Mouse (Mus musculus) neural tube, embryonic 12.5 days (tissue): ENCODE results near the gene Btbd9. TPM values are rescaled to one million over a fixed set of nuclear protein-coding genes. Genes with fewer than 3 reads are reported as not detected.
A peak's percentile ranks its signal among the peaks of the same experiment; 100 is the strongest.

ENCODE experiments used
- ATAC-seq: fragments of 200-750 bp; cut with Nextera tagmentation; 2 replicates; pipeline ENCODE4 v1.8.0; 2017; ENCODE audit warnings: low read depth, mild to moderate bottlenecking, moderate TSS enrichment, moderate library complexity; ENCODE audit not compliant: low FRiP score
- H3K27ac ChIP-seq: fragments of 300-500 bp; sonication (generic); 2 replicates; pipeline ENCODE4 v1.5.1; 2016
- H3K27me3 ChIP-seq: fragments of 300-500 bp; sonication (generic); replicated peaks from 2 replicates; pipeline ENCODE4 v1.6.1; 2016; ENCODE audit warnings: mild to moderate bottlenecking
- H3K36me3 ChIP-seq: fragments of 300-500 bp; sonication (generic); 2 replicates; pipeline ENCODE4 v1.6.1; 2016; ENCODE audit warnings: mild to moderate bottlenecking
- H3K4me1 ChIP-seq: fragments of 300-500 bp; sonication (generic); 2 replicates; pipeline ENCODE4 v1.6.1; 2016
- H3K4me2 ChIP-seq: fragments of 300-500 bp; sonication (generic); replicated peaks from 2 replicates; pipeline ENCODE4 v1.6.1; 2016; ENCODE audit warnings: mild to moderate bottlenecking
- H3K4me3 ChIP-seq: fragments of 300-500 bp; sonication (generic); 2 replicates; pipeline ENCODE4 v1.5.1; 2016
- H3K9ac ChIP-seq: fragments of 300-500 bp; sonication (generic); 2 replicates; pipeline ENCODE4 v1.6.1; 2016; ENCODE audit warnings: mild to moderate bottlenecking
- H3K9me3 ChIP-seq: fragments of 300-500 bp; sonication (generic); 2 replicates; pipeline ENCODE4 v1.6.1; 2016; ENCODE audit warnings: mild to moderate bottlenecking
- WGBS: fragments of 180-500 bp; shearing (Covaris S2); methylation state at CpG from one replicate; pipeline ENCODE4 v1.1.7; 2016; 5-methylcytosine and 5-hydroxymethylcytosine counted together
- polyA plus RNA-seq: library from polyadenylated mRNA; unstranded; fragments of >200 nt; fragmentation: Nextera tagmentation; extraction: Ambion mirVana; gene quantifications from 2 replicates; pipeline ENCODE4 v1.2.1, GENCODE M21; 2016

Gene Btbd9
- polyA plus RNA-seq, 1 experiment from 2014 or later, result 88.6 TPM

- Histone ChIP-seq H3K4me3 (no peak overlapping the region), H3K27me3 (no peaks in the 10 kb centered on the region), H3K36me3 (no peaks in the 10 kb centered on the region), H3K4me1 (peaks cover 37% of the 10 kb centered on the region), H3K4me2 (no peak overlapping the region), H3K9me3 (no peaks in the 10 kb centered on the region), H3K9ac (no peak overlapping the region), H3K27ac (no peak overlapping the region)
- no peak for ATAC-seq
- WGBS, result 55% methylated on average over 10 of the region's 10 CpGs
Observed at GRCm38 (mm10) chr17:30245308-30245706, 331.0 kb downstream of the Btbd9 start.

DNA sequence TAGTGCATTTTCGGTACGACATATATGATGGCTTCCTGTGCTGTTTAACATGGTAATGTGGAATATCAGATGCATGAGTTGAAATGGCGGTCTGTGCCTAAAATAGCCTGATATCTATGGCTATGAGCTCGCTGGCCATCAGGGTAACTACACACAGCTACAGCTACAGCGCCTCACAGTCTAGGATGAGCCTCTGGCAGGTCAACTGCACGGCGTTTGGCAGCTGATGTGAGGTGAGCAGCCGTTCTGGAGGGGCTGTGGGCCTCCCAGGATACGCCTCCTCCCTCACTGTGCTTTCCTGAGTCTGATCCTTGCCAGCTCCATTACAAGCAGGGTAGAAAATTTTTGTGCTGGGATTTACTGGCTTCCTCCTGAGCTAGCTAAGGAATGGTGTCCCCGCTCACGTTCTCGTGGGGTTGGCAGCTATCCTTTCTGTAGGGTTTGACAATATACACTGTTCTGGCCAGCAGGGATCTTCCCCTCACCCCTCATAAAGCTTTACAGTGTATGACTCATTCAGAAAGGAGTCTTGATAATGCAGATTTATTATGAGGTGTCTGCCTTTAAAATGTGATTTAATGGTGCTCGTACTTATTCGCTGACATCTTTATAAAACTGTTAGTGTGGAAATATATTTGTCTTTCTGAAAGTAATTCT, 331.5 kb downstream of the Btbd9 start:
- Histone ChIP-seq H3K4me3 (no peak overlapping the region), H3K27ac (no peak overlapping the region), H3K27me3 (no peaks in the 10 kb centered on the region), H3K4me1 (peaks cover 35% of the 10 kb centered on the region), H3K36me3 (no peaks in the 10 kb centered on the region), H3K9me3 (no peaks in the 10 kb centered on the region), H3K4me2 (no peak overlapping the region), H3K9ac (no peak overlapping the region)
- ATAC-seq, result no peak
- 65% methylated on average over 14 of the region's 14 CpGs for WGBS

- no peak overlapping the region for H3K4me2 ChIP-seq
- H3K9ac ChIP-seq, result no peak overlapping the region
- ATAC-seq, result no peak
- WGBS, result 85% methylated on average over 7 of the region's 7 CpGs
- peaks cover 35% of the 10 kb centered on the region for H3K4me1 ChIP-seq
- H3K4me3 ChIP-seq, result no peak overlapping the region
- H3K36me3 ChIP-seq, result no peaks in the 10 kb centered on the region
- H3K27ac ChIP-seq, result no peak overlapping the region
- no peaks in the 10 kb centered on the region for H3K27me3 ChIP-seq
- no peaks in the 10 kb centered on the region for H3K9me3 ChIP-seq
Observed at GRCm38 (mm10) chr17:30243540-30243939, 332.7 kb downstream of the Btbd9 start.

DNA sequence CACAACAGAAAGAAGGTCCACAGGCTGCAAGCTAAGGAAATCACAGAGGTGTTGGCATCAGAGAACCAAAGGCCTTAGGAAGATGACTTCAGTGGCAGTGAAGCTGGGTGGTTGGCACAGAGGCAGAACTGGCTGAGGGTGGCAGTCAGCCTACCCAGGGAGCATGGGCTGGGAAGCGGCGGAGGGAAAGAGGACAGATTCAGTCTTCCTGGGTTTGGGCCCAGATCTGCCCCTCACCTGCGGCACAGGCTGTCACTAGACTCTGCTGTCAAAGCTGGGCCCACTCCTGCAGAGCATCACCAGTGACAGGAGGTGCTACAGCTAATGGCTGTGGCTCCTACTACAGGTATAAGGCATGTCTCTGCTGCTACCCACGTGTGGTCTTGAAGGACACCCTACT, 333.6 kb downstream of the Btbd9 start:
- H3K9ac ChIP-seq, result no peak overlapping the region
- H3K27me3 ChIP-seq, result no peaks in the 10 kb centered on the region
- no peaks in the 10 kb centered on the region for H3K9me3 ChIP-seq
- no peak overlapping the region for H3K27ac ChIP-seq
- H3K4me3 ChIP-seq, result no peak overlapping the region
- 96% methylated on average over 4 of the region's 4 CpGs for WGBS
- no peak overlapping the region for H3K4me2 ChIP-seq
- H3K36me3 ChIP-seq, result no peaks in the 10 kb centered on the region
- ATAC-seq, result no peak
- peaks cover 35% of the 10 kb centered on the region for H3K4me1 ChIP-seq

DNA sequence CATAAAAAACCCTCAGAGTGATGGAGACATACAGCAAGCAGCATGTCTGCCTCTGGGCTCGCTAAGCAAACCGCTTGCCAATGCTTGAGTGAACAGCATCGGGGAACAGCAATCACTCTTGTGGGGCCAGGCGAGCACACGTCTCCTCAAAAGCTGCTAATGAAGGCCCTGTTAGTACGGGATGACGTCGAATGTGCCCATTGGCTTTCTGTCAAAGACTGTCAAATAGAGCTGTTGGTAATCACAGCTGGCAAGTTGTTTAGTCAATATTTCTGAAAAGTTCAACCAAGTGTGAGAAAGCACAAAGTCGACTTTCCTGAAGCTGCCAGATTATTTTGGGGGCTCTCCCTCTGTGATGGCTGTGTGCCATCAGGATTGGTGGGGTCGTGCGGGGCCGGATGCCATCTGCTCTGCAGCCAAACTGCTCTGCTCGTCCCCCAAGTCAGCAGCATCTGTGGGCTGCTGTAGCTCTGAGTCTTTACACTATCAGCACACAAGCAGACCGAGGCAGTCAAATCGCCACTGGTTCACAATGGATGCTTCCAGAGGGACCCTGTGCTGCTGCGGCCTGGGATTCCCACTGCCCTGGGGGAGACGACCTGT, 334.5 kb downstream of the Btbd9 start:
- Histone ChIP-seq H3K4me1 (peaks cover 33% of the 10 kb centered on the region), H3K9ac (no peak overlapping the region), H3K4me2 (no peak overlapping the region), H3K9me3 (no peaks in the 10 kb centered on the region), H3K27me3 (no peaks in the 10 kb centered on the region), H3K27ac (no peak overlapping the region), H3K36me3 (no peaks in the 10 kb centered on the region), H3K4me3 (no peak overlapping the region)
- no peak for ATAC-seq
- 65% methylated on average over 17 of the region's 17 CpGs for WGBS

DNA sequence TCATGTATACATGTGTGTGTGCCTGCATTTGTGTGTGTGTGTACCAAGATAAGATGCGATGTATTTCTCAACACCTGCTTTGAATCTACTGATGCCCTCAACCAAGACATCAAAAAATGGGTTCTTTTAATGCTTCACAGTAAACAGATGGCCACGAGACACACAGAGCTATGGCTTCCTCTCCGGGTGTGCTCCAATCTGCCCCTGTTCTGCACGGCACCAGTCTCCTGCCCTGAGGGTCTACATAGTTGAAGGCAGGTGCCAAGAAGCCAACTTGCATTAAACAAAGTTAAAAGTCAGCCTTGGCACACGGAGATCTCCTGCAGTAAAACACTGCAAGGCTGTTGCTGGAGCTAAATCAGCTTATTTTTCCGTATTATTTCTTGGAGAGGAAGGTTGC, 335.2 kb downstream of the Btbd9 start:
- H3K27ac ChIP-seq, result no peak overlapping the region
- no peak for ATAC-seq

GRCm38 (mm10) chr17:30240659-30241058, 335.6 kb downstream of the Btbd9 start:
- WGBS, result 93% methylated on average over 4 of the region's 4 CpGs

More for the DNA sequence above, 335.2 kb downstream of the Btbd9 start:
- Histone ChIP-seq H3K4me1 (peaks cover 38% of the 10 kb centered on the region), H3K4me3 (no peak overlapping the region), H3K36me3 (no peaks in the 10 kb centered on the region), H3K9me3 (no peaks in the 10 kb centered on the region), H3K27me3 (no peaks in the 10 kb centered on the region), H3K9ac (no peak overlapping the region), H3K4me2 (no peak overlapping the region)
- WGBS, result 79% methylated on average over 6 of the region's 6 CpGs

GRCm38 (mm10) chr17:30239458-30239857, 336.8 kb downstream of the Btbd9 start:
- Histone ChIP-seq H3K4me3 (no peak overlapping the region), H3K27ac (no peak overlapping the region), H3K4me2 (no peak overlapping the region), H3K27me3 (no peaks in the 10 kb centered on the region), H3K4me1 (peaks cover 38% of the 10 kb centered on the region), H3K36me3 (no peaks in the 10 kb centered on the region), H3K9ac (no peak overlapping the region), H3K9me3 (no peaks in the 10 kb centered on the region)
- WGBS, result 89% methylated on average over 5 of the region's 5 CpGs
- ATAC-seq, result no peak

More at GRCm38 (mm10) chr17:30240659-30241058, 335.6 kb downstream of the Btbd9 start:
- Histone ChIP-seq H3K9ac (no peak overlapping the region), H3K9me3 (no peaks in the 10 kb centered on the region), H3K4me1 (peaks cover 39% of the 10 kb centered on the region), H3K4me2 (no peak overlapping the region), H3K4me3 (no peak overlapping the region), H3K27ac (no peak overlapping the region), H3K36me3 (no peaks in the 10 kb centered on the region), H3K27me3 (no peaks in the 10 kb centered on the region)
- ATAC-seq, result no peak

GRCm38 (mm10) chr17:30237600-30237999, 338.7 kb downstream of the Btbd9 start:
- no peak overlapping the region for H3K9ac ChIP-seq
- H3K9me3 ChIP-seq, result no peaks in the 10 kb centered on the region
- peaks cover 39% of the 10 kb centered on the region for H3K4me1 ChIP-seq
- no peak overlapping the region for H3K4me3 ChIP-seq
- 87% methylated on average over 7 of the region's 7 CpGs for WGBS
- H3K27me3 ChIP-seq, result no peaks in the 10 kb centered on the region
- H3K4me2 ChIP-seq, result no peak overlapping the region
- no peaks in the 10 kb centered on the region for H3K36me3 ChIP-seq
- ATAC-seq, result no peak
- H3K27ac ChIP-seq, result no peak overlapping the region

DNA sequence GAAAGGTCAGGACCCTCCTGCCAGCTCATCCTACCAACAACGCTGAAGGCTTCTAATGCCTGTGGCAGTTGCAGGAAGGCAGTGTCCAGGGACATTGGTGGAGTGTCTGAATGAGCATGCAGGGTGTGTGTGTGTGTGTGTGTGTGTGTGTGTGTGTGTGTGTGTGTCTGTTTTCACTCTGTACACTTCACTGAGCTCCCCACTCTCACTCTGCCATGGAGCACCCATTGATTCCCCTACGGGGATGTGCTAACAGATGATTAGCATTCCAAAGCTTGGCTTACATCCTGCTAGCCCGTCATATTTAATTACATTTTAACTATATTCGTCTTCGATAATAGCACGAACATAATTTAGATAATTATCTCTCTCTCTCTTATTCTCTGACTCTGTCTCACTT, 339.7 kb downstream of the Btbd9 start:
- H3K9ac ChIP-seq, result no peak overlapping the region
- WGBS, result 89% methylated on average over 6 of the region's 6 CpGs
- no peak for ATAC-seq

GRCm38 (mm10) chr17:30235380-30235779, 340.9 kb downstream of the Btbd9 start:
- H3K27ac ChIP-seq, result no peak overlapping the region
- 72% methylated on average over 4 of the region's 4 CpGs for WGBS

More for the DNA sequence above, 339.7 kb downstream of the Btbd9 start:
- H3K27ac ChIP-seq, result no peak overlapping the region
- peaks cover 34% of the 10 kb centered on the region for H3K4me1 ChIP-seq
- no peak overlapping the region for H3K4me2 ChIP-seq
- H3K9me3 ChIP-seq, result no peaks in the 10 kb centered on the region
- H3K27me3 ChIP-seq, result no peaks in the 10 kb centered on the region
- no peaks in the 10 kb centered on the region for H3K36me3 ChIP-seq
- no peak overlapping the region for H3K4me3 ChIP-seq

GRCm38 (mm10) chr17:30232698-30233097, 343.6 kb downstream of the Btbd9 start:
- Histone ChIP-seq H3K27me3 (no peaks in the 10 kb centered on the region), H3K36me3 (no peaks in the 10 kb centered on the region), H3K4me2 (no peak overlapping the region), H3K9me3 (no peaks in the 10 kb centered on the region), H3K4me1 (peaks cover 37% of the 10 kb centered on the region), H3K27ac (no peak overlapping the region), H3K9ac (no peak overlapping the region), H3K4me3 (no peak overlapping the region)
- 49% methylated on average over 4 of the region's 4 CpGs for WGBS
- peak; percentile 61; the same call in 1 of the 2 replicates for ATAC-seq

More at GRCm38 (mm10) chr17:30235380-30235779, 340.9 kb downstream of the Btbd9 start:
- Histone ChIP-seq H3K4me2 (no peak overlapping the region), H3K36me3 (no peaks in the 10 kb centered on the region), H3K4me3 (no peak overlapping the region), H3K9me3 (no peaks in the 10 kb centered on the region), H3K9ac (no peak overlapping the region), H3K4me1 (peaks cover 27% of the 10 kb centered on the region), H3K27me3 (no peaks in the 10 kb centered on the region)
- ATAC-seq, result no peak

GRCm38 (mm10) chr17:30231483-30231882, 344.8 kb downstream of the Btbd9 start:
- Histone ChIP-seq H3K9ac (no peak overlapping the region), H3K36me3 (no peaks in the 10 kb centered on the region), H3K4me3 (no peak overlapping the region), H3K9me3 (no peaks in the 10 kb centered on the region), H3K27ac (no peak overlapping the region), H3K27me3 (no peaks in the 10 kb centered on the region), H3K4me1 (peaks cover 32% of the 10 kb centered on the region), H3K4me2 (no peak overlapping the region)
- 86% methylated on average over 1 of the region's 1 CpGs for WGBS
- ATAC-seq, result no peak
